Mouse (Mus musculus): ENCODE results near the gene P3h2. TPM values are rescaled to one million over a fixed set of nuclear protein-coding genes. Genes with fewer than 3 reads are reported as not detected.

Gene P3h2
- polyA plus RNA-seq, 2 experiments: 8.4 to 14.6 TPM

DNA sequence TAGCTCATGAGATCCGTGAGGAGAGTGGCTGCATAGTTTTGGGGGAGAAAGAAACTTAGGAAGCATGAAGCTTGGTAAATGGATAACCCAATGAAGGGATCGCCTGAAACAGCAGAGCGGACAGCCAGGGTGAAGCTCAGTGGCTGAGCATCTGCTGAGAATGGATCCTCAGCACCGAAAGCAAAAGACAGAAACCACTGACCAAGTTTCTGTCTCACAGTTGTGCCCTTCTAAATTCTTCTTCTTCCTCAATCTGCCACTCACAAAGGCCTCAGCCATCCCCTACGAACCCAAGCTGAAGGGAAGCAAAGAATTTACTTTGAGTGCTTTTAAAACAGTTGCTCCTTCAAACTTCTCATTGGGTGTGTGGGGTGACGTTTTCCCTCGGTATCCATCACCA, 134.3 kb downstream of the P3h2 start:
- no peak overlapping the region for H3K4me2 ChIP-seq (replicated peaks; ENCODE audit: low read depth, low read length, severe bottlenecking)
- no peaks in the 10 kb centered on the region for H3K9me3 ChIP-seq (ENCODE audit: control insufficient read depth, low read length)
- H3K4me1 ChIP-seq (ENCODE audit: control insufficient read depth, insufficient read depth, low read length): no peaks in the 10 kb centered on the region
- TF ChIP-seq POLR2A (IDR thresholded peaks at IDR 0.05; ENCODE audit: borderline replicate concordance, extremely low read depth, insufficient read depth, insufficient read length): no peak
- DNase-seq (ENCODE audit: low spot score): no peak
- no peak overlapping the region for H3K9ac ChIP-seq (ENCODE audit: low read depth, low read length, severe bottlenecking)
- 89% methylated on average over 7 of the region's 7 CpGs for WGBS
- H3K4me3 ChIP-seq (replicated peaks; ENCODE audit: low read length): no peak overlapping the region
- H3K27ac ChIP-seq (replicated peaks; ENCODE audit: low read depth, low read length): no peak overlapping the region
- no peak for ATAC-seq (ENCODE audit: low FRiP score, low read depth)
- H3K36me3 ChIP-seq (ENCODE audit: control insufficient read depth, insufficient read depth, low read length): 0 out of 2 replicates have a peak, but pooled peaks cover 3% of the 10 kb centered on the region
- no peaks in the 10 kb centered on the region for H3K27me3 ChIP-seq (ENCODE audit: control insufficient read depth, insufficient read depth, low read length)

DNA sequence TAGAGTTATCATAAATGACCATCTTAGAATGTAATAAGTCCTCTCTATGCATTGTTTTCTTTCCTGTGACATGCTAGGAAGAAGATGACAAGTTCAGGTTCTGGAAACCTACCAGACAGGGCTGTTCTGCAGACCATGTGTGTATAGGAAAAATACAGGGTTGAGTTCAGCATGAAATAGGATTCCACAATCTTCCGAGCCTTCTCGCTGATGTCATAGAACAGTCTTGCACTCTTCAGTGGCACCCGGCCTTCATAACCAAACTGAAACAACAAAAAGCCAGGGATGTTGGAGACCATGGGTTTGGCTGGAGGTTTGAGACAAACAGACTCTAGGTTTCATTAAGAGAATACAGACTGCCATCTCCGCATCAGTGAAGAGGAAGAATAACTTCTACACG, 134.9 kb downstream of the P3h2 start:
- 88% methylated on average over 5 of the region's 5 CpGs for WGBS
- Histone ChIP-seq H3K4me2 (replicated peaks; ENCODE audit: low read depth, low read length, severe bottlenecking) (no peak overlapping the region), H3K4me3 (replicated peaks; ENCODE audit: low read length) (no peak overlapping the region), H3K9me3 (ENCODE audit: control insufficient read depth, low read length) (no peaks in the 10 kb centered on the region), H3K27ac (replicated peaks; ENCODE audit: low read depth, low read length) (no peak overlapping the region), H3K36me3 (ENCODE audit: control insufficient read depth, insufficient read depth, low read length) (0 out of 2 replicates have a peak, but pooled peaks cover 3% of the 10 kb centered on the region), H3K4me1 (ENCODE audit: control insufficient read depth, insufficient read depth, low read length) (no peaks in the 10 kb centered on the region), H3K27me3 (ENCODE audit: control insufficient read depth, insufficient read depth, low read length) (no peaks in the 10 kb centered on the region), H3K9ac (ENCODE audit: low read depth, low read length, severe bottlenecking) (no peak overlapping the region)
- DNase-seq (ENCODE audit: low spot score): no peak
- no peak for TF ChIP-seq POLR2A (IDR thresholded peaks at IDR 0.05; ENCODE audit: borderline replicate concordance, extremely low read depth, insufficient read depth, insufficient read length)
- no peak for ATAC-seq (ENCODE audit: low FRiP score, low read depth)

DNA sequence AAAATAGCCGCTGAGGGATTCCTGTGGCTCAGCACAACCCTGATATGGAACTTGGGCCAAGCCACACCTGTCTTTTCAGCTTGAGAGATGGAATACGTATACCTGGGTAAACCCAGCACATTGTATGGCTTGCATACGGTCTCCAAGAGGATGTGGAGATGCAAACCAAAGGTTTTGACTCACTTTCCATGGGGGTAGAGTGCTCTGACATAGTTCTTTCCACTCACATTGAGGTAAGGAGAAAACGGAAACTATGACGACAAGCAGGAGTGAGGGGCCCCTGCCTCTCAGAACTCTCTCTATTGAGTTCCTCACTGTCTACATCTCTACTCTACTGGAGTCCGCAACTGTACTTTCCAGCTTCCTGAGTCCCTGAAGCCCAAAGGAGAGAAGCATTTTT, 135.4 kb downstream of the P3h2 start:
- no peak overlapping the region for H3K4me3 ChIP-seq (replicated peaks; ENCODE audit: low read length)
- no peak for DNase-seq (ENCODE audit: low spot score)
- no peaks in the 10 kb centered on the region for H3K27me3 ChIP-seq (ENCODE audit: control insufficient read depth, insufficient read depth, low read length)
- H3K9me3 ChIP-seq (ENCODE audit: control insufficient read depth, low read length): no peaks in the 10 kb centered on the region
- no peak overlapping the region for H3K27ac ChIP-seq (replicated peaks; ENCODE audit: low read depth, low read length)
- H3K4me1 ChIP-seq (ENCODE audit: control insufficient read depth, insufficient read depth, low read length): no peaks in the 10 kb centered on the region
- WGBS: 85% methylated on average over 6 of the region's 6 CpGs
- no peak for TF ChIP-seq POLR2A (IDR thresholded peaks at IDR 0.05; ENCODE audit: borderline replicate concordance, extremely low read depth, insufficient read depth, insufficient read length)
- H3K4me2 ChIP-seq (replicated peaks; ENCODE audit: low read depth, low read length, severe bottlenecking): no peak overlapping the region
- H3K9ac ChIP-seq (ENCODE audit: low read depth, low read length, severe bottlenecking): no peak overlapping the region
- no peak for ATAC-seq (ENCODE audit: low FRiP score, low read depth)
- H3K36me3 ChIP-seq (ENCODE audit: control insufficient read depth, insufficient read depth, low read length): 0 out of 2 replicates have a peak, but pooled peaks cover 3% of the 10 kb centered on the region

DNA sequence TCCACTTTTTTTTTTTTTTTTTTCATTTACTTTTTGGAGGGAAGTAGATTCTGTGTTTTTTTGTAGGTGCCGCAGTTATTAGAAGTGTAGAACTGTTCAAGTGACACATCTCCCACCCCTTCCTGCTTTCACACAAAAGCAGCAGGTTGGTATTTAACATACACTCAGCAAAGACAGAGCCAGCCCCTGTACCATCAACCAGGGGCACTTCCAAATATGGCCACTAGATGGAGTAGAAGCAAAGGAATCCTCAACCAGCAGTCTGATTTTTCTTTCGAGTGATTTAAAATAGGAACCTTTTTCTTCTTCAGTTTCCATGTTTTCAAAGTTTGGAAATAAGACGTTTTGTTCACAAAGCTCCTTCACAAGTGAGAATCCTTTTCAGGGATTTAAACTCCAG, 138.3 kb downstream of the P3h2 start:
- 23% methylated on average over 3 of the region's 3 CpGs for WGBS
- 0 out of 2 replicates have a peak, but pooled peaks cover 3% of the 10 kb centered on the region for H3K36me3 ChIP-seq (ENCODE audit: control insufficient read depth, insufficient read depth, low read length)
- ATAC-seq (ENCODE audit: low FRiP score, low read depth): peak; percentile 71; the same call in 1 of the 2 replicates

DNA sequence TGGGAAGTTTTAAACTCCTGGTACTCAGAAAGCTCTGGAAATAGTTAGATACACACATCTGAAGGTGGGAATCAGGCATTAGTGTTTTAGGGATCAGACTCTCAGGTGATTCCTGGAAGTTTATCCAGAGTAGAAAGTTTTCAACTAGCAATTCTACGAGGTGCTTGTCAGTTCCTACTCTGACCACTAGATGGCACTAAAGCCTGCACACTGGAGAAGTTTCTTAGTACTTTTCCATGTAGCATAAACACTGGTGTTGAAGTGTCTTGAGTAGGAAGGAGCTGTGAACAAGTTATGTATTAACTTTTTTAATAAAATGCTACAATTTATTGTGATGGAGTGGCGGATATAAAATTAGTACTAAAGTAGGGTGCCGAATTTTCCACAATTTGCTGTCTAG, 141.7 kb downstream of the P3h2 start:
- H3K4me2 ChIP-seq (replicated peaks; ENCODE audit: low read depth, low read length, severe bottlenecking): no peak overlapping the region
- no peak overlapping the region for H3K4me3 ChIP-seq (replicated peaks; ENCODE audit: low read length)
- no peak for TF ChIP-seq POLR2A (IDR thresholded peaks at IDR 0.05; ENCODE audit: borderline replicate concordance, extremely low read depth, insufficient read depth, insufficient read length)
- WGBS: 25% methylated on average over 3 of the region's 3 CpGs
- peak; percentile 81 for DNase-seq (ENCODE audit: low spot score)
- no peak overlapping the region for H3K27ac ChIP-seq (replicated peaks; ENCODE audit: low read depth, low read length)
- no peaks in the 10 kb centered on the region; the same call in 1 of the 2 replicates for H3K36me3 ChIP-seq (ENCODE audit: control insufficient read depth, insufficient read depth, low read length)
- no peaks in the 10 kb centered on the region for H3K4me1 ChIP-seq (ENCODE audit: control insufficient read depth, insufficient read depth, low read length)
- H3K27me3 ChIP-seq (ENCODE audit: control insufficient read depth, insufficient read depth, low read length): no peaks in the 10 kb centered on the region
- no peaks in the 10 kb centered on the region for H3K9me3 ChIP-seq (ENCODE audit: control insufficient read depth, low read length)
- no peak overlapping the region for H3K9ac ChIP-seq (ENCODE audit: low read depth, low read length, severe bottlenecking)
- ATAC-seq (ENCODE audit: low FRiP score, low read depth): no peak

More for the DNA sequence above, 138.3 kb downstream of the P3h2 start:
- Histone ChIP-seq H3K9me3 (ENCODE audit: control insufficient read depth, low read length) (no peaks in the 10 kb centered on the region), H3K27ac (replicated peaks; ENCODE audit: low read depth, low read length) (no peak overlapping the region), H3K4me3 (replicated peaks; ENCODE audit: low read length) (no peak overlapping the region), H3K9ac (ENCODE audit: low read depth, low read length, severe bottlenecking) (no peak overlapping the region), H3K4me2 (replicated peaks; ENCODE audit: low read depth, low read length, severe bottlenecking) (no peak overlapping the region), H3K27me3 (ENCODE audit: control insufficient read depth, insufficient read depth, low read length) (no peaks in the 10 kb centered on the region), H3K4me1 (ENCODE audit: control insufficient read depth, insufficient read depth, low read length) (no peaks in the 10 kb centered on the region)
- peak; percentile 86 for DNase-seq (ENCODE audit: low spot score)
- TF ChIP-seq POLR2A (IDR thresholded peaks at IDR 0.05; ENCODE audit: borderline replicate concordance, extremely low read depth, insufficient read depth, insufficient read length): no peak

DNA sequence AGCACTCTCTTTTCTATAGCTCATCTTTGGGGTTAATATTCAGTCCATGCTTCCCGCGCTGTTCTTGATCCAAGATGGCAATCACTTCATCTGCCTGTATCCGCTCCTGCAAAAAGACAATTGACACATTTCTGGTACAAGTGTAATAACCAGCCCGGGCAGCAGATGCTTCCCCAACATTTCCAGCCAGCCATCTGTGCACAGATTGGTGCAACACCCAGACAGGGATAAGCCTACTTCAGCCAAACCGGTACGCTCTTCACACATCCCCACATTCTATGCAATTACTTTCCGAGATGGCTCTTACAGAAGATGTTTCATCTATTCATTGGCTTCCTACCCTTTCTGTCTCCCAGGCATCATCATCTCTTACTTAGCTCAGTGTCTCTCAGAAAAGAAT, 145.2 kb downstream of the P3h2 start:
- H3K36me3 ChIP-seq (ENCODE audit: control insufficient read depth, insufficient read depth, low read length): no peaks in the 10 kb centered on the region; the same call in 1 of the 2 replicates
- H3K4me2 ChIP-seq (replicated peaks; ENCODE audit: low read depth, low read length, severe bottlenecking): no peak overlapping the region
- H3K4me1 ChIP-seq (ENCODE audit: control insufficient read depth, insufficient read depth, low read length): no peaks in the 10 kb centered on the region
- DNase-seq (ENCODE audit: low spot score): no peak
- no peak overlapping the region for H3K9ac ChIP-seq (ENCODE audit: low read depth, low read length, severe bottlenecking)
- WGBS: 94% methylated on average over 7 of the region's 7 CpGs
- H3K9me3 ChIP-seq (ENCODE audit: control insufficient read depth, low read length): no peaks in the 10 kb centered on the region
- no peak overlapping the region for H3K27ac ChIP-seq (replicated peaks; ENCODE audit: low read depth, low read length)
- no peaks in the 10 kb centered on the region for H3K27me3 ChIP-seq (ENCODE audit: control insufficient read depth, insufficient read depth, low read length)
- no peak overlapping the region for H3K4me3 ChIP-seq (replicated peaks; ENCODE audit: low read length)
- no peak for ATAC-seq (ENCODE audit: low FRiP score, low read depth)
- TF ChIP-seq POLR2A (IDR thresholded peaks at IDR 0.05; ENCODE audit: borderline replicate concordance, extremely low read depth, insufficient read depth, insufficient read length): no peak

Data from limb, embryonic 14.5 days (tissue).